Mouse (Mus musculus) kidney, embryonic 15.5 days (tissue): Measurements from ENCODE around the gene Jmjd8. TPM values are rescaled to one million over a fixed set of nuclear protein-coding genes. Genes with fewer than 3 reads are reported as not detected.
A peak's percentile ranks its signal among the peaks of the same experiment; 100 is the strongest.
"Not testable (repeated sequence)": the region's sequence is repeated elsewhere in the genome, so short reads cannot be mapped to it uniquely, and the experiment has no call there.

Source experiments
- ATAC-seq: fragments of 200-750 bp; cut with Nextera tagmentation; replicated peaks from 2 replicates; pipeline ENCODE4 v1.8.0; 2017; ENCODE audit warnings: moderate TSS enrichment; ENCODE audit not compliant: low FRiP score
- H3K27ac ChIP-seq: fragments of 300-500 bp; sonication (generic); 2 replicates; pipeline ENCODE4 v1.5.1; 2015; ENCODE audit warnings: mild to moderate bottlenecking, inconsistent platforms
- H3K27me3 ChIP-seq: fragments of 300-500 bp; sonication (generic); 2 replicates; pipeline ENCODE4 v1.6.1; 2015; ENCODE audit warnings: inconsistent platforms
- H3K36me3 ChIP-seq: fragments of 300-500 bp; sonication (generic); 2 replicates; pipeline ENCODE4 v1.6.1; 2015; ENCODE audit warnings: inconsistent platforms
- H3K4me1 ChIP-seq: fragments of 300-500 bp; sonication (generic); 2 replicates; pipeline ENCODE4 v1.6.1; 2015; ENCODE audit warnings: inconsistent platforms
- H3K4me2 ChIP-seq: fragments of 300-500 bp; sonication (generic); 2 replicates; pipeline ENCODE4 v1.6.1; 2015; ENCODE audit warnings: moderate library complexity, mild to moderate bottlenecking, inconsistent platforms
- H3K4me3 ChIP-seq: fragments of 300-500 bp; sonication (generic); replicated peaks from 2 replicates; pipeline ENCODE4 v1.5.1; 2015; ENCODE audit warnings: mild to moderate bottlenecking, inconsistent platforms
- H3K9ac ChIP-seq: fragments of 300-500 bp; sonication (generic); 2 replicates; pipeline ENCODE4 v1.6.1; 2015; ENCODE audit warnings: mild to moderate bottlenecking, inconsistent platforms
- H3K9me3 ChIP-seq: fragments of 300-500 bp; sonication (generic); replicated peaks from 2 replicates; pipeline ENCODE4 v1.6.1; 2016; ENCODE audit warnings: inconsistent platforms
- WGBS: fragments of 180-500 bp; shearing (Covaris S2); methylation state at CpG from one replicate; pipeline ENCODE4 v1.1.7; 2015; ENCODE audit warnings: mixed read lengths; 5-methylcytosine and 5-hydroxymethylcytosine counted together
- polyA plus RNA-seq: library from polyadenylated mRNA; unstranded; fragments of >200 nt; fragmentation: Nextera tagmentation; extraction: Ambion mirVana; gene quantifications from 2 replicates; pipeline ENCODE4 v1.2.1, GENCODE M21; 2015

Gene Jmjd8
- polyA plus RNA-seq, 1 experiment from 2014 or later, result 61.4 TPM

DNA sequence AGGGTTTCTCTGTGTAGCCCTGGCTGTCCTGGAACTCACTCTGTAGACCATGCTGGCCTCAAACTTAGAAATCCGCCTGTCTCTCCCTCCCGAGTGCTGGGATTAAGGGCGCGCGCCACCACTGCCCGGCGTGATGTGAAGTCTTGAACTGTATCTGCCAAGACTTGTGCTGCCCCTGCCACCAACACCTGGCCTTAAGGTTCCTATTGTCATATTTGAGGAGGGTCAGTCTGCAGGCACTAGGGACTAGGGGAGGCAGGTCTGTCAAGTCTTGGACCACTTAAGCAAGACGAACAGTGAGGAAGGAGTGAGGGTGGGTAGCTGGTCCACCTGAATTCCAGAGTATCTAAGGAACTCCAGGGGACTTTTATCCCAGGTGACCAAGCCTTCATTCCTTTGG is 40.8 kb downstream of the Jmjd8 start:
- Histone ChIP-seq H3K27me3 (no peaks in the 10 kb centered on the region), H3K9me3 (no peaks in the 10 kb centered on the region), H3K9ac (no peak overlapping the region), H3K4me3 (no peak overlapping the region), H3K36me3 (peaks cover 2% of the 10 kb centered on the region; the same call in 1 of the 2 replicates), H3K27ac (no peak overlapping the region), H3K4me2 (no peak overlapping the region), H3K4me1 (peaks cover 36% of the 10 kb centered on the region)
- WGBS, result 88% methylated on average over 8 of the region's 8 CpGs
- ATAC-seq, result no peak

DNA sequence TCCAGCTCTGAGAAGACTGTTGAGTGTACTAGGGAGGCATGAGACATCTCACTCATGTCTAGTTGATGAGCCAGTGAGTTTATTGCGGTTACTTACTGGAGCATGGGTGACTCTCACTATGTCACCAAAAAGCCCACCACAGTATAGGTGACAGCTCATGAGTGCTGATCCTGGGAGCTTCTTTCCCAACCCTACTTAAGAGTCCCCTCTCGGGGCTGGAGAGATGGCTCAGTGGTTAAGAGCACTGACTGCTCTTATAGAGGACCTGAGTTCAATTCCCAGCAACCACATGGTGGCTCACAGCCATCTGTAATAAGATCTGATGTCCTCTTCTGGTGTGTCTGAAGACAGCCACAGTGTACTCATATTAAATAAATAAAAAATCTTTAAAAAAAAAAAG is 41.3 kb downstream of the Jmjd8 start:
- H3K27ac ChIP-seq, result no peak overlapping the region
- H3K9ac ChIP-seq, result no peak overlapping the region
- no peak overlapping the region for H3K4me2 ChIP-seq
- peaks cover 37% of the 10 kb centered on the region for H3K4me1 ChIP-seq
- ATAC-seq, result no peak
- H3K36me3 ChIP-seq, result no peaks in the 10 kb centered on the region
- 92% methylated on average over 2 of the region's 2 CpGs for WGBS
- no peak overlapping the region for H3K4me3 ChIP-seq
- no peaks in the 10 kb centered on the region for H3K9me3 ChIP-seq
- no peaks in the 10 kb centered on the region for H3K27me3 ChIP-seq

DNA sequence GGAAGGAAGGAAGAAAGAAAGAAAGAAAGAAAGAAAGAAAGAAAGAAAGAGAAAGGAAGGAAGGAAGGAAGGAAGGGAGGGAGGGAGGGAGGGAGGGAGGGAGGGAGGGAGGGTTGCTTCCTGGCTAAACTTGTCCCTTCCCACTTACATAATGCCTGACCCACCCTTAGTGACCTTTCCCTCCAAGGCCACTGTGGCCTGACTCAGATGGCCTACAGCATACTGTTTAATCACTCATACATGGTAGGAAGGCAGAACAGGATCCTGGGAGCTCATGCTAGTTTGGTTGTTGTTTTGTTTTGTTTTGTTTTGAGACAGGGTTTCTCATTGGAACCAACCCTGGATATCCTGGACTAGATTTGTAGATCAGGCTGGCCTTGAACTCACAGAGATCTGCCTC is 42.9 kb downstream of the Jmjd8 start:
- H3K27me3 ChIP-seq, H3K9me3 ChIP-seq, H3K9ac ChIP-seq, H3K4me3 ChIP-seq, H3K27ac ChIP-seq, H3K36me3 ChIP-seq, H3K4me2 ChIP-seq, ATAC-seq: not testable (repeated sequence)
- peaks cover 43% of the 10 kb centered on the region for H3K4me1 ChIP-seq

DNA sequence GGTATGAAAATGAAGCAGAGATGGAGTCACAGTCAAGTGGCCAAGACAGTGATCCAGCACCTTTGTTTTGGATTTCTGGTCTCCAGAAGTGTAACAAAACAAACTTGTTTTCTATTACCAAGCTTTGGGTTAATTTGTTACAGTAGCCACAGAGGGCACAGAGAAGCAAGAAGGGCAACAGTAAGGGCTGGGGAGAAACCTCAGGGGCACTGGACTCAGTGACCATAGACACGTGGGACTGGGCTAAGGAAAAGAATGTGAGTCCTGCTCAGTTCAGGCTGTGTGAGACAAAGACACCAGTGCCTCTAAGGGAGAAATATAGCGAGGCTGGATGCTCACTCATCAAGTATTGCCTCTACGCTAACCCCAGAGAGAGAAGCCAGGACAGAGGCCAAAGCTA is 44.0 kb downstream of the Jmjd8 start:
- no peak for ATAC-seq
- Histone ChIP-seq H3K27me3 (no peaks in the 10 kb centered on the region), H3K4me1 (peaks cover 39% of the 10 kb centered on the region), H3K27ac (no peak overlapping the region), H3K36me3 (peaks cover 1% of the 10 kb centered on the region), H3K4me2 (no peak overlapping the region), H3K9me3 (no peaks in the 10 kb centered on the region), H3K9ac (no peak overlapping the region), H3K4me3 (no peak overlapping the region)
- 81% methylated on average over 3 of the region's 3 CpGs for WGBS

DNA sequence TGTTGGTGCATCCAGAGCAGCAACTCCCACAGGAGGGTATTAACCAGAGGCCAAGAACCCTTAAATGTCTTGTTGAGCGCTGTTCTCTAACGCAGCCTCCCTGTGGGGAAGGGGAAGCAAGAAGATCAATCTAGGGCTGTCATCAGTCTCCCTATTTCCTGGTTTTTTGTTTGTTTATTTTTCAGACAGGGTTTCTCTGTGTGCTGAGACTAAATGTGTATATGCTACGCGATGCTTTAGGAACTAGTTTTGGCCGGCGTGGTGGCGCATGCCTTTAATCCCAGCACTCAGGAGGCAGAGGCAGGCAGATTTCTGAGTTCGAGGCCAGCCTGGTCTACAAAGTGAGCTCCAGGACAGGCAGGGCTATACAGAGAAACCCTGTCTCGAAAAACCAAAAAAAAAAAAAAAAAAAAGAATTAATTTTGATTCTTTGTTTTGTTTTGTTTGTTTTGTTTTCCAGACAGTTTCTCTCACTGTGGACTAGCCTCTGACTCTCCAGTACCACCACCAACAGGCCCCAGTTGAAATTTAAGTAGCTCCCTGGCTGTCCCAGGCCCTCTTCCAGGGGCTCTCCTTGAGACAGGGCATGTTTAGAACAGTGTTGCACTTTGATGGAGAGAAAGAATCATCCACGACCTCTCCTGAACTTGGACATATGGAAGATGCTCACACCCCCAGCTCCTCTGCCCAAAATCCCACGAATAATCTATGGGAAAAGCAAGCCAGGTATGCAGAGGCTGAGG is 44.9 kb downstream of the Jmjd8 start:
- no peak for ATAC-seq
- Histone ChIP-seq H3K27ac (peak overlapping the region; percentile 96), H3K4me2 (peak overlapping the region; percentile 92), H3K4me3 (peak overlapping the region; percentile 84), H3K4me1 (peaks cover 33% of the 10 kb centered on the region), H3K9me3 (no peaks in the 10 kb centered on the region), H3K36me3 (peaks cover 10% of the 10 kb centered on the region), H3K9ac (no peak overlapping the region), H3K27me3 (no peaks in the 10 kb centered on the region)
- WGBS, result 67% methylated on average over 11 of the region's 11 CpGs

DNA sequence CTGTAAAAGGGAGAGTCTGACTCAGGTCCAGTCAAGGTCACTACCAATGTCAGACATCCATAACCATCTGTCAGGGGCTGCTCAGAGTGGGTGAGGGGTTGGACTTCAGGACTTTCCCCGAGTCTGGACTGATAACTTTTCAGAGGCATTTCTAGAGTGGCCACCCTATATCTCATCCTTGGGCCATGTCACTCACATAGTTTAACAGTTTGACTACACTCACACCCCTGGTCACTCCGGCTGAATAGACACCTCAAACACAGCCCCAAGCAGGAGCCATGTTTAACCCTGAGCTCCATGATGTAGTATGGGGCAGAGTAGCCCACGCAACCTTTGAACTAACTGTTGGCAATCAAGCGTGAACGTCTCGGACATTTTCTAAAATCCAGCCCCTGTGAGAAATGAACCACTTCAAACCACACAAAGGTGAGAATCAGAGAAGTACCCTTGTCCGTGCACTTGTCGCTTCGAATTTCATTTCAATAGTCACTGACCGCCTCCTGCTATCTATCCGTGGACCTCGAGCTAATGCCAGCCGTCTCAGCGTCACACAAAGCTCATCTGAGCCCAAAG is 45.6 kb downstream of the Jmjd8 start:
- Histone ChIP-seq H3K4me1 (peaks cover 27% of the 10 kb centered on the region), H3K27ac (peak overlapping the region; percentile 96), H3K9ac (peak overlapping the region; percentile 77), H3K4me3 (peak overlapping the region; percentile 84), H3K4me2 (peak overlapping the region; percentile 92), H3K27me3 (no peaks in the 10 kb centered on the region), H3K36me3 (peaks cover 17% of the 10 kb centered on the region), H3K9me3 (no peaks in the 10 kb centered on the region)
- 5% methylated on average over 14 of the region's 14 CpGs for WGBS
- ATAC-seq, result no peak

DNA sequence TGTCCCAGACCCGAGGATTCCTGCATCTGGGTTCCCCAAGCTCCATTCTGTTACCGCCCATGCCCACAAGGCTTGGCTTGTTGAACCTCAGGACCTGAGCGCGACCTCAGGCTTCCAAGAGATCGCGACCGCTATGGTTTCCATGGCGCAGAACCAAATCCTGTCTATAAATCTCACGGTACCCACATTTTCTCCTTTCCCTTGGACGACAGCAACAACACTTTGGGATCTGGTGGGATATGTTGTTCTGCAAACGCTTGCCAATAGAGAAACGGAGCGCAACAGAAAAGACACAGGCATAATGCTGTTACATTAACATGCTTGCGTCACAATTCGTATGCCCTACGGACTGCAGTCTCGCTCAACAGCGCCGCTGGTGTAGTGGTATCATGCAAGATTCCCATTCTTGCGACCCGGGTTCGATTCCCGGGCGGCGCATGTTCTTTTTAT is 46.1 kb downstream of the Jmjd8 start, which contains the start of gene Mettl26:
Mettl26 (plus strand) TSS at position 354 of the 450 bp plus-strand sequence.
- peak; percentile 64 for ATAC-seq
- WGBS, result under 1% methylated on average over 25 of the region's 25 CpGs
- H3K9me3 ChIP-seq, result no peaks in the 10 kb centered on the region

DNA sequence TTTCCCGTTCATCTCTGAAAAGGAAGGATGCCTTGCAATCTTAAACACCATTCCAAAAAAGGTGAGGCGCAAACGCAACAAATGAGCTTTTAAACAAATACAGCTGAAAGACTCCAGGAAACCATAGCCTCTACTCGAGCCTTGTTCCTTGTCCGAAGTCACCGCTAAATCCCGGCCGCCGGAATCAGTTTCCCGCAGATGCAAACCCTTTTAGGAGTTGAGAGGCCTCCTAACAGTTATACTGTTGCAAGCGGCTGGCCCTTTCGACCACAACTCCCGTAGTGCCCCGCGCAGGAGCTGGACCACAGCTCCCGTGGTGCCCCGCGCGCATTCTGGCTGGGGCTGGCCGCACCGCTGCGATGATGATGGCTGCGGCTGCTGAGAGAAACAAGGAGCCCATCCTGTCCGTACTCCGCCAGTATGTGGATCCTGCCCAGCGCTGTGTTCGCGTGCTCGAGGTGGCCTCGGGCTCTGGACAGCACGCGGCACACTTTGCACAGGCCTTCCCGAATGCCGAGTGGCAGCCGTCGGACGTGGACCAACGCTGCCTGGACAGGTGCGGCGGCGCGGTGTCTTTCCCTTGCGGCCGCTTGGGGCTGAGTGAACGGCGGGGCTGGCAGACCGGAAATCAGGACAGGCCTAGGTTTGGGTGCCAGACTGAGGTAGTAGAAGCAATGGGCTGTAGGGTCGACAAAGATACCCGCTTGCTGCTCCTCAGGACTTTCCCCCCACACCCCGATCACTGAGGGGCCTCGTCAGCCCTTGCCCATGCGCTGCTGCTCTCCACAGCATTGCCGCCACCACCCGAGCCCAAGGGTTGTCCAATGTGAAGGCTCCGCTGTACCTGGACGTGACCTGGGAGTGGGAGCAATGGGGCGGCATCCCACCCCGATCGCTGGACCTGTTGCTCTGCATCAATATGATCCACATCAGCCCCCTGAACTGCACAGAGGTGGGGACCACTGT is 46.8 kb downstream of the Jmjd8 start:
- H3K27me3 ChIP-seq, result no peaks in the 10 kb centered on the region
- peaks cover 22% of the 10 kb centered on the region for H3K36me3 ChIP-seq
- peak; percentile 90 for ATAC-seq
- H3K27ac ChIP-seq, result peak overlapping the region; percentile 96
- H3K9ac ChIP-seq, result peak overlapping the region; percentile 77
- H3K4me3 ChIP-seq, result peak overlapping the region; percentile 84
- peaks cover 36% of the 10 kb centered on the region for H3K4me1 ChIP-seq
- peak overlapping the region; percentile 92 for H3K4me2 ChIP-seq
- H3K9me3 ChIP-seq, result no peaks in the 10 kb centered on the region
- 1% methylated on average over 59 of the region's 59 CpGs for WGBS

More for the DNA sequence above, 46.1 kb downstream of the Jmjd8 start, which contains the start of gene Mettl26:
- Histone ChIP-seq H3K9ac (peak within 1 kb of the TSS; percentile 77), H3K36me3 (peaks cover 21% of the 10 kb centered on the region), H3K27ac (peak within 1 kb of the TSS; percentile 96), H3K4me1 (peaks cover 29% of the 10 kb centered on the region), H3K27me3 (no peaks in the 10 kb centered on the region), H3K4me2 (peak within 1 kb of the TSS; percentile 92), H3K4me3 (peak within 1 kb of the TSS; percentile 84)

DNA sequence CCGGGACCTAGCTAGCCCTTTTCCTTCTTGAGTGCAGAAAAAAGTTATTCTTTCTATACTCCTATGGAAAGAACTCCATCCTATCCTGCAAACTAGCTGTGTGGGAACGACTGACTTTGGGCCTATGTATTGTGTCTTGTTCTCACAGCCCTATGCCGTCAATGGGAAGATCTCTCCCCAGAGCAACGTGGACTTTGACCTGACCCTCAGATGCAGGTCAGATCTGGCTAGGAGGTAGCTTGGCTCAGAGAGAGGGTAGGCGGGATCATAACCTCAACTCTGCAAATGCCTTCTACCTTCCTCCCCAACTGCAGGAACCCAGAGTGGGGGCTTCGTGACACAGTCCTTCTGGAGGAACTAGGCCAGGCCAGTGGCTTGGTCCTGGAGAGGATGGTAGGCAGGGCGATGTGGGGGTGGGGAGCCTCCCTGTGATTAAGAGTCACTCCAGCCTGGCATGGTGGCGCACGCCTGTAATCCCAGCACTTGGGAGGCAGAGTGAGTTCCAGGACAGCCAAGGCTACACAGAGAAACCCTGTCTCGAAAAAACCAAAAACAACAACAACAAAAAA is 47.8 kb downstream of the Jmjd8 start:
- no peaks in the 10 kb centered on the region for H3K27me3 ChIP-seq
- peak overlapping the region; percentile 96; the same call in 1 of the 2 replicates for H3K27ac ChIP-seq
- ATAC-seq, result no peak
- no peaks in the 10 kb centered on the region for H3K9me3 ChIP-seq
- H3K4me2 ChIP-seq, result peak overlapping the region; percentile 92
- peaks cover 22% of the 10 kb centered on the region for H3K36me3 ChIP-seq
- peak overlapping the region; percentile 77 for H3K9ac ChIP-seq
- peak overlapping the region; percentile 84 for H3K4me3 ChIP-seq
- peaks cover 46% of the 10 kb centered on the region for H3K4me1 ChIP-seq
- 58% methylated on average over 10 of the region's 10 CpGs for WGBS

DNA sequence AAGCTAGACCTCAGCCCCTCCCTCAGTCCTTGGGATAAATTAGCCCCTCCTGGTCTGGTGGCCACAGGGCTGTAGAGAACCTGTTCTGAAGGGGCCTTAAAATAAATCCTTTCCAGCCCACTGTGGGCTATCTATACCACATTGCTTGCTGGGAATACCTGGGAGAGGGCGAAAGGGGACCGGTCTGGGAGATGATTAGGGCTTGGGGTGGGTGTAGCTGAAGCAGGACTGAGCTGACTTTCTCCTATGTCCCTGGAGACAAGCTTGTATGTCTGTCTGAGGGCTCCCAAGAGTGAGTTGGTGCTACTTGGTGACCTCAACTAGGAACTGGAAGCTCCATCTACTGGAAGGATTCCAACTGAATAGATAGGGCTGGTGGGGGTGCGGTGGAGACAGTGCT is 48.4 kb downstream of the Jmjd8 start:
- 94% methylated on average over 3 of the region's 3 CpGs for WGBS
- no peak overlapping the region for H3K4me2 ChIP-seq
- H3K36me3 ChIP-seq, result peaks cover 24% of the 10 kb centered on the region
- H3K27me3 ChIP-seq, result no peaks in the 10 kb centered on the region
- peaks cover 52% of the 10 kb centered on the region for H3K4me1 ChIP-seq
- H3K27ac ChIP-seq, result no peak overlapping the region
- no peaks in the 10 kb centered on the region for H3K9me3 ChIP-seq
- no peak overlapping the region for H3K9ac ChIP-seq
- ATAC-seq, result no peak
- no peak overlapping the region; the same call in 1 of the 2 replicates for H3K4me3 ChIP-seq

DNA sequence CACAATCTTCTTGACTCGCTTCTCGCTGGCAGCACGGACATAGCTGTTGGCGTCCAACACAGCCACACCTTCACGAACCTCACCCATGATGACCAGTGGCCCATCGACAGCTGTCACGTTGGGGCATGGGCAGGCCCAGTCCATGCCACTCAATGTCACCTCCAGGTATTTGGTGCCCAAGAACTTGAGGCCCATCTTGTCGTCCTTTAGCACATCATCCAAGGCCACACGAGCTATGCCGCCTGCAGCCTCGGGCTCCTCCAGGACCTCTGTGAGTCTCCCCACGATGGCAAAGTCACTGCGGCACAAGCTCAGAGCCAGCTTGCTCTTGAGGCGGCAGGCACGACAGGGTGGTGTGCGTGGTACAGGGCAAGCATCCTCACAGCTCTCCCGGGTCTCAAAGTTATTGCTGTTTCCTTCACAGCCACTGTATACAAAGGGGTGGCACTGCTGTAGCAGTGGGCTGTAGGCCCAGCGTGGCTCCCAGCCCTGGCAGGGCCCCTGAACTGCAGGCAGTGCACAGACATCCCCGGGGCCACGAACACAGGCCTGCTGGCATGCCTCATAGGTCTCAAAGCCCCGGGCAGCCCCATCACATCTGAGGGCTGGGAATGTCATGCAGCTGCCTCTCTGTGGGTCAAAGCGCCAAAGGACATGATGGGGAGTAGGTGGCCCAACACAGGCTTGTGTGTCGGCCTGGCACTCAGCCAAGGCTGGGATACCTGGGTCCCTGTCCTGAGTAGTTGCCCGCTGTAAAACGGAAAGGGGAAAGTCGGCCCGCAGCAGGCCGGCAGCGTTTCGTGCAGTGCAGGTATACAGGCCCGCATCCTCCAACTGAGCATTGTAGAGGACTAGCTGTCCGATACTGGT is 49.3 kb downstream of the Jmjd8 start:
- H3K9ac ChIP-seq, result no peak overlapping the region
- no peaks in the 10 kb centered on the region for H3K27me3 ChIP-seq
- 91% methylated on average over 32 of the region's 32 CpGs for WGBS
- H3K27ac ChIP-seq, result no peak overlapping the region
- H3K4me2 ChIP-seq, result no peak overlapping the region
- H3K4me1 ChIP-seq, result peaks cover 54% of the 10 kb centered on the region
- peaks cover 33% of the 10 kb centered on the region for H3K36me3 ChIP-seq
- no peak for ATAC-seq
- H3K4me3 ChIP-seq, result no peak overlapping the region
- H3K9me3 ChIP-seq, result no peaks in the 10 kb centered on the region
